8 mouse cellular contexts compared by ENCODE assay signal in genomic region chr11:119935457-119935856, GRCm38 (mm10). TPM values are rescaled to one million over a fixed set of nuclear protein-coding genes. Genes with fewer than 3 reads are reported as not detected.
DNase-seq lines count a peak whose midpoint lies in the region; ATAC-seq and TF ChIP-seq lines count a peak whose summit lies in the region.

No protein-coding gene starts in this region.

- no peak overlapping the region for H3K4me3 ChIP-seq in heart, postnatal 0 days (ENCODE audit: low read depth, low read length)
- no peak overlapping the region for H3K4me3 ChIP-seq in heart, embryonic 12.5 days
- H3K4me3 ChIP-seq in ES-Bruce4 (ENCODE audit: low read depth, low read length) = no peak overlapping the region
- no peak overlapping the region for H3K4me3 ChIP-seq in neural tube, embryonic 11.5 days (ENCODE audit: low read depth, low read length)

- WGBS in heart, postnatal 0 days = 39% methylated on average over 6 of the region's 6 CpGs
- 21% methylated on average over 6 of the region's 6 CpGs for WGBS in heart, embryonic 12.5 days
- WGBS in neural tube, embryonic 11.5 days = 34% methylated on average over 6 of the region's 6 CpGs

- H3K27ac ChIP-seq in heart, postnatal 0 days (ENCODE audit: low read depth) = no peak overlapping the region
- no peak overlapping the region for H3K27ac ChIP-seq in heart, embryonic 12.5 days (ENCODE audit: poor library complexity, severe bottlenecking)
- no peak overlapping the region for H3K27ac ChIP-seq in ES-Bruce4 (ENCODE audit: insufficient read depth, low read length)
- no peak overlapping the region for H3K27ac ChIP-seq in neural tube, embryonic 11.5 days (ENCODE audit: low read depth, low read length)

- TF ChIP-seq EP300 in heart, postnatal 0 days (IDR thresholded peaks at IDR 0.05; ENCODE audit: low read depth) = no peak
- no peak for TF ChIP-seq EP300 in ES-Bruce4 (IDR thresholded peaks at IDR 0.05; ENCODE audit: insufficient read depth, low read depth, low read length)

- intact Hi-C loops in left cerebral cortex, postnatal 4 days (cut with DNase I) = no loop called here

- no peak overlapping the region for H3K4me2 ChIP-seq in heart, postnatal 0 days (ENCODE audit: low read depth, low read length)
- no peak overlapping the region for H3K4me2 ChIP-seq in heart, embryonic 12.5 days
- H3K4me2 ChIP-seq in neural tube, embryonic 11.5 days (ENCODE audit: low read depth) = no peak overlapping the region

- peak; percentile 83 for TF ChIP-seq CTCF in heart, postnatal 0 days (IDR thresholded peaks at IDR 0.05; ENCODE audit: low read depth)
- TF ChIP-seq CTCF in ES-Bruce4 (IDR thresholded peaks at IDR 0.05; ENCODE audit: low read depth, low read length) = peak; percentile 79

- TF ChIP-seq POLR2A in ES-Bruce4 (IDR thresholded peaks at IDR 0.05; ENCODE audit: insufficient read depth, low read length) = no peak

- no peaks in the 10 kb centered on the region for H3K36me3 ChIP-seq in heart, postnatal 0 days (replicated peaks; ENCODE audit: control insufficient read depth, insufficient read depth, low read length)
- H3K36me3 ChIP-seq in heart, embryonic 12.5 days = no peaks in the 10 kb centered on the region
- H3K36me3 ChIP-seq in ES-Bruce4 (ENCODE audit: control insufficient read depth, insufficient read depth, low read length, poor library complexity, severe bottlenecking) = no peaks in the 10 kb centered on the region
- no peaks in the 10 kb centered on the region for H3K36me3 ChIP-seq in neural tube, embryonic 11.5 days (ENCODE audit: control insufficient read depth, insufficient read depth, low read length)

- no peaks in the 10 kb centered on the region for H3K4me1 ChIP-seq in heart, postnatal 0 days (ENCODE audit: control insufficient read depth, insufficient read depth)
- H3K4me1 ChIP-seq in heart, embryonic 12.5 days (replicated peaks) = peaks cover 39% of the 10 kb centered on the region
- peaks cover 10% of the 10 kb centered on the region for H3K4me1 ChIP-seq in ES-Bruce4 (ENCODE audit: control insufficient read depth, insufficient read depth, low read length)
- no peaks in the 10 kb centered on the region for H3K4me1 ChIP-seq in neural tube, embryonic 11.5 days (ENCODE audit: control insufficient read depth, insufficient read depth, low read length)

- no peak for DNase-seq in heart, postnatal 0 days (ENCODE audit: low spot score)
- peak; percentile 76 for DNase-seq in cerebellum, adult 8-10 months
- DNase-seq in gastrocnemius, adult 18-20 months (ENCODE audit: low spot score) = peak; percentile 68
- peak; percentile 80 for DNase-seq in left cerebral cortex, postnatal 4 days
- peak; percentile 77 for DNase-seq in neural tube, embryonic 11.5 days (ENCODE audit: low spot score)
- peak; percentile 84 for DNase-seq in thymus, postnatal 14 days

- H3K9me3 ChIP-seq in heart, postnatal 0 days (replicated peaks; ENCODE audit: control insufficient read depth, low read length) = no peaks in the 10 kb centered on the region
- peaks cover 3% of the 10 kb centered on the region; the same call in 1 of the 2 replicates for H3K9me3 ChIP-seq in heart, embryonic 12.5 days (replicated peaks)
- H3K9me3 ChIP-seq in ES-Bruce4 (replicated peaks; ENCODE audit: control insufficient read depth, insufficient read depth, low read length, poor library complexity, severe bottlenecking) = no peaks in the 10 kb centered on the region; the same call in 1 of the 2 replicates
- no peaks in the 10 kb centered on the region for H3K9me3 ChIP-seq in neural tube, embryonic 11.5 days (ENCODE audit: control insufficient read depth, low read length)

- no peak for ATAC-seq in heart, postnatal 0 days (ENCODE audit: insufficient read depth, low read depth)
- ATAC-seq in heart, embryonic 12.5 days (ENCODE audit: insufficient number of reproducible peaks, low FRiP score) = no peak
- no peak for ATAC-seq in neural tube, embryonic 11.5 days (ENCODE audit: insufficient read depth, low FRiP score, low TSS enrichment)

- H3K27me3 ChIP-seq in heart, postnatal 0 days (ENCODE audit: control insufficient read depth, insufficient read depth, low read length) = 0 out of 2 replicates have a peak, but pooled peaks cover 4% of the 10 kb centered on the region
- peaks cover 33% of the 10 kb centered on the region for H3K27me3 ChIP-seq in heart, embryonic 12.5 days (replicated peaks)
- H3K27me3 ChIP-seq in ES-Bruce4 (ENCODE audit: control insufficient read depth, insufficient read depth, low read length, poor library complexity, severe bottlenecking) = no peaks in the 10 kb centered on the region
- no peaks in the 10 kb centered on the region for H3K27me3 ChIP-seq in neural tube, embryonic 11.5 days (ENCODE audit: control insufficient read depth, insufficient read depth, low read length)

- no peak overlapping the region for H3K9ac ChIP-seq in heart, postnatal 0 days (replicated peaks; ENCODE audit: low read depth, low read length)
- H3K9ac ChIP-seq in heart, embryonic 12.5 days = no peak overlapping the region
- peak overlapping the region; percentile 40; the same call in 1 of the 2 replicates for H3K9ac ChIP-seq in ES-Bruce4 (ENCODE audit: low read depth, poor library complexity, severe bottlenecking)
- H3K9ac ChIP-seq in neural tube, embryonic 11.5 days (ENCODE audit: low read length) = no peak overlapping the region

RNA-seq across cellular contexts. Expression of gene Baiap2, which starts 7.1 kb away (rescaled TPM):
- 16.1 and 22.0 TPM in 2 replicates for total RNA-seq in heart, postnatal 0 days (2014; rRNA removed; ENCODE audit: low replicate concordance)
- 7.8 and 8.2 TPM in 2 replicates for polyA plus RNA-seq in heart, postnatal 0 days (2015; fragmentation: Nextera tagmentation; extraction: Ambion mirVana)
- polyA plus RNA-seq in heart, embryonic 12.5 days (2016; fragmentation: Nextera tagmentation; extraction: Ambion mirVana) = 15.6 and 16.4 TPM in 2 replicates
- 15.4 and 15.6 TPM in 2 replicates for polyA plus RNA-seq in ES-Bruce4 (2011; ENCODE audit: insufficient read depth, insufficient read length, low read depth, missing spikeins)
- 1 to 10 TPM; 1.1 to 1.9 TPM for total RNA-seq in gastrocnemius, adult 18-20 months (2021)
- 10 to 100 TPM; 71.7 to 72.2 TPM for total RNA-seq in left cerebral cortex, postnatal 4 days (2021)
- 11.9 and 12.6 TPM in 2 replicates for polyA plus RNA-seq in neural tube, embryonic 11.5 days (2014; fragmentation: Nextera tagmentation; extraction: Ambion mirVana)

RNA-seq across cellular contexts. Expression of gene Chmp6, which starts 22.2 kb away (rescaled TPM):
- total RNA-seq in heart, postnatal 0 days (2014; rRNA removed; ENCODE audit: low replicate concordance) = 57.7 and 66.6 TPM in 2 replicates
- polyA plus RNA-seq in heart, postnatal 0 days (2015; fragmentation: Nextera tagmentation; extraction: Ambion mirVana) = 60.1 and 65.2 TPM in 2 replicates
- polyA plus RNA-seq in heart, embryonic 12.5 days (2016; fragmentation: Nextera tagmentation; extraction: Ambion mirVana) = 67.8 and 70.4 TPM in 2 replicates
- polyA plus RNA-seq in ES-Bruce4 (2011; ENCODE audit: insufficient read depth, insufficient read length, low read depth, missing spikeins) = 25.4 and 34.0 TPM in 2 replicates
- 10 to 100 TPM; 32.7 to 33.3 TPM for total RNA-seq in gastrocnemius, adult 18-20 months (2021)
- total RNA-seq in left cerebral cortex, postnatal 4 days (2021) = 10 to 100 TPM; 43.2 to 48.2 TPM
- 89.6 and 92.1 TPM in 2 replicates for polyA plus RNA-seq in neural tube, embryonic 11.5 days (2014; fragmentation: Nextera tagmentation; extraction: Ambion mirVana)
